Mouse (Mus musculus) liver, embryonic 12.5 days (tissue): ENCODE data around the gene Tsx. TPM values are rescaled to one million over a fixed set of nuclear protein-coding genes. Genes with fewer than 3 reads are reported as not detected.
"Not testable (repeated sequence)": the region's sequence is repeated elsewhere in the genome, so short reads cannot be mapped to it uniquely, and the experiment has no call there.

ENCODE experiments used
- ATAC-seq: fragments of 200-750 bp; cut with Nextera tagmentation; 2 replicates; pipeline ENCODE4 v1.8.0; 2017; ENCODE audit warnings: moderate number of reproducible peaks, mild to moderate bottlenecking, moderate library complexity
- H3K27ac ChIP-seq: fragments of 300-500 bp; sonication (generic); 2 replicates; pipeline ENCODE4 v1.5.1; 2016; ENCODE audit warnings: mild to moderate bottlenecking
- H3K27me3 ChIP-seq: fragments of 300-500 bp; sonication (generic); replicated peaks from 2 replicates; pipeline ENCODE4 v1.6.1; 2016; ENCODE audit warnings: mild to moderate bottlenecking, moderate library complexity
- H3K36me3 ChIP-seq: fragments of 300-500 bp; sonication (generic); 2 replicates; pipeline ENCODE4 v1.6.1; 2016; ENCODE audit warnings: mild to moderate bottlenecking, moderate library complexity
- H3K4me1 ChIP-seq: fragments of 300-500 bp; sonication (generic); 2 replicates; pipeline ENCODE4 v1.6.1; 2016
- H3K4me2 ChIP-seq: fragments of 300-500 bp; sonication (generic); 2 replicates; pipeline ENCODE4 v1.6.1; 2016; ENCODE audit warnings: mild to moderate bottlenecking, moderate library complexity
- H3K4me3 ChIP-seq: fragments of 300-500 bp; sonication (generic); 2 replicates; pipeline ENCODE4 v1.5.1; 2016; ENCODE audit warnings: mild to moderate bottlenecking, moderate library complexity
- H3K9ac ChIP-seq: fragments of 300-500 bp; sonication (generic); 2 replicates; pipeline ENCODE4 v1.6.1; 2016; ENCODE audit warnings: mild to moderate bottlenecking, moderate library complexity
- H3K9me3 ChIP-seq: fragments of 300-500 bp; sonication (generic); replicated peaks from 2 replicates; pipeline ENCODE4 v1.6.1; 2016; ENCODE audit warnings: mild to moderate bottlenecking, moderate library complexity
- WGBS: fragments of 180-500 bp; shearing (Covaris S2); methylation state at CpG from one replicate; pipeline ENCODE4 v1.1.7; 2016; ENCODE audit not compliant: insufficient replicate concordance; 5-methylcytosine and 5-hydroxymethylcytosine counted together
- polyA plus RNA-seq: library from polyadenylated mRNA; unstranded; fragments of >200 nt; fragmentation: Nextera tagmentation; extraction: Ambion mirVana; gene quantifications from 2 replicates; pipeline ENCODE4 v1.2.1, GENCODE M21; 2016

The Tsx gene
- polyA plus RNA-seq, 1 experiment from 2014 or later, result not detected

DNA sequence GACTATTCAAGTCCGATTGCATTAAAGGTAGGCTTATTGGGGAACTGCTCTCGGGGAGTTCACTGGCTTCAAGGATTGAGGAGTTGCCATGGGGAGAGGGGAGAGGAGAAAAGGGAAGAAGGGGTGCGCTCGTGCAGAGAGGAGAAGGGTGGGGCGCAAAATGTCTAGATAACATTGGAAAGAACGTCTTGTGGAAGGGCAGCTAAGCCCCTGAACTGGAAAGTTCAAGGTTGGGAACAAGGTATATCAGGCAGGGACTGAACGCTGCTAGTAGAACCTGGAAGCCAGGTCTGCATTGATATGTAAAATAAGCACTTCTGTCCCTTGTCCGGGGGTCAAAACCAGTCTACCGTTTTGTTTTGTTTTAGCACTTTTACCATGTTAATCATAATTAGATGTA lies 23.8 kb downstream of the Tsx start:
- no peak for ATAC-seq
- Histone ChIP-seq H3K4me3 (no peak overlapping the region), H3K4me2 (no peak overlapping the region), H3K4me1 (no peaks in the 10 kb centered on the region), H3K9ac (no peak overlapping the region), H3K27ac (no peak overlapping the region), H3K36me3 (no peaks in the 10 kb centered on the region), H3K27me3 (peaks cover 48% of the 10 kb centered on the region), H3K9me3 (no peaks in the 10 kb centered on the region)
- 12% methylated on average over 9 of the region's 9 CpGs for WGBS

DNA sequence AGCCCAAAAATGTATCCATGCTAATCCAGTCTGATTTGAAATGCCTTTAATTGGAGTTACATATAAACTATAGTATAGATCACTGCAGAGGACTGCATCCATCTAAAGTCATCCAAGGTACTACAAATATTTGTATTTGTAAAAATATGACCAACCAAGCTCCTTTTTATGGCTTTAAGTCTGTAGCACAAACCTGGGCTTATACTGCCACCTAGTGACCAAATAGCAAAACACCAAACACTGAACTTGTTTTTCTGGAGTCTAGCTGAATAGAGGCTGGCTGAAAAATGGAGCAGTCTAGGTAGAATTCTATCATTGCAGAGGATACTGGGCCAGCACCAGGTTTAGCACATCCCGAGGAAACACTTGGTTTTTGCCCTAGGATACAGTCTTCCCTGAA lies 26.5 kb downstream of the Tsx start:
- no peaks in the 10 kb centered on the region for H3K4me1 ChIP-seq
- no peak overlapping the region for H3K4me3 ChIP-seq
- H3K4me2 ChIP-seq, result no peak overlapping the region
- ATAC-seq, result no peak
- H3K9ac ChIP-seq, result no peak overlapping the region
- no peaks in the 10 kb centered on the region for H3K9me3 ChIP-seq
- H3K36me3 ChIP-seq, result no peaks in the 10 kb centered on the region
- H3K27me3 ChIP-seq, result peaks cover 44% of the 10 kb centered on the region
- H3K27ac ChIP-seq, result no peak overlapping the region
- 5% methylated on average over 1 of the region's 1 CpGs for WGBS

DNA sequence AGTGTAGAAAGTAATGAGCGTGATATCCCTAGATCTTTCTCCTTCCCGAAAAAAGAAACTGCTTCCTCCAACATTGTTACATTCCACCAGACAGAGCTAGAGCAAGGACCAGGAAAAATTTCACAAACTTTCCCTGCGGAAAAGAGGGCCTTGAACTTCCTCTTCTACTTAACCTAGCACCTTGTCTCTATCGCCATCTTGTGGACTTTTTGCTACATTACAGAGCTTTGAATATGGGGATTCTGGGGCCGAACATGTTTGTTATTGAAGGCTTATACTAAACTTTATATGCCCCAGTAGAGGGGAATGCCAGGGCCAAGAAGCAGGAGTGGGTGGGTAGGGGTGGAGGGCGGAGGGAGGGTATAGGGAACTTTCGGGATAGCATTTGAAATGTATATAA lies 29.5 kb downstream of the Tsx start:
- H3K27me3 ChIP-seq, result peaks cover 42% of the 10 kb centered on the region
- WGBS, result 20% methylated on average over 7 of the region's 7 CpGs
- no peak overlapping the region for H3K4me3 ChIP-seq
- no peak overlapping the region for H3K4me2 ChIP-seq
- H3K36me3 ChIP-seq, result no peaks in the 10 kb centered on the region
- H3K9me3 ChIP-seq, result no peaks in the 10 kb centered on the region
- H3K27ac ChIP-seq, result no peak overlapping the region
- no peaks in the 10 kb centered on the region for H3K4me1 ChIP-seq
- H3K9ac ChIP-seq, result no peak overlapping the region
- no peak for ATAC-seq

DNA sequence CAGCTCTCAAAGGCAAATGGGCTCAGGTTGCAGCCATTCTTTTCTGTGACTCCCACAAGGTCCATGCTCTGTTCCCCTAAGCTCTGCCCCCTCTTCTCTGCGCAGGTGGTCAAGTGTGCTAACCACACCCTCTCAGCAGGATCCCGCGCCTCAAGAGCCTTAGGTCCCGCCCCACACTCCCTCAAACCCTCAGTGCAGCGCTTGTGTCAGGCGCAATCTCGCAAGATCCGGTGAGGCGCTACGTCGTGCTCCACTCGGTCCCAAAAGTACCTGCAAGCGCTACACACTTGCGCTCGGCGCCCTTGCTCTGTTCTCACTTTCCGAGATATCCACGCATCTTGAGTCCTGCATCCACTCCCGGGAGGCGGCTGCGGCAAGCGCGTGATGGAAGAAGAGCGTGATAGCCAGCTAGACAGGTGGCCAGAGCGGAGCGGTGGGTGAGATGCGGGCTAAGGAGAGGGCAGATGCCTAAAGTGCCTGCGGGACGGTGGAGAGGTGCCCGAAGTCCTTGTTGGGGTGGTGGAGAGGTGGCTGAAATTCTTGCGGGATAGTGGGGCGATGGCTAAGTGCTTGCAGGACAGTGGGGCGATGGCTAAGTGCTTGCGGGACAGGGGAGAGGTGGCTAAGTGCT lies 33.4 kb downstream of the Tsx start:
- Histone ChIP-seq H3K4me2 (peak overlapping the region; percentile 66), H3K27me3 (peaks cover 49% of the 10 kb centered on the region), H3K4me3 (peak overlapping the region; percentile 55), H3K9me3 (no peaks in the 10 kb centered on the region), H3K9ac (peak overlapping the region; percentile 50), H3K27ac (no peak overlapping the region), H3K36me3 (no peaks in the 10 kb centered on the region), H3K4me1 (no peaks in the 10 kb centered on the region)
- ATAC-seq, result peak; percentile 73
- 6% methylated on average over 34 of the region's 34 CpGs for WGBS

DNA sequence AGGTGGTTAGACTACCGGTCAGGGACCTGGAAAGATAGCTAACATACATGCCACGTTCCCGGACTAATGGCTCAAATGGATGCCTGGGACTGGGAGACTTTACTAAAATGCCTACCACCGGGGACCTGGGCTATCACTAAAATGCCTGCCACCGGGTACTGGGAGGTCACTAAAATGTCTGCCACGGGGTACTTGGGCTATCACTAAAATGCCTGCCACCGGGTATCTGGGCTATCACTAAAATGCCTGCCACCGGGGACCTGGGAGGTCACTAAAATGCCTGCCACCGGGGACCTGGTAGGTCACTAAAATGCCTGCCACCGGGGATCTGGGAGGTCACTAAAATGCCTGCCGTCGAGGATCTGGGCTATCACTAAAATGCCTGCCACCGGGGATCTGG lies 34.2 kb downstream of the Tsx start:
- Histone ChIP-seq H3K27me3 (peaks cover 53% of the 10 kb centered on the region), H3K4me2 (peak overlapping the region; percentile 66), H3K4me3 (peak overlapping the region; percentile 55), H3K9ac (peak overlapping the region; percentile 50)
- H3K4me1 ChIP-seq, H3K36me3 ChIP-seq, ATAC-seq, H3K9me3 ChIP-seq, H3K27ac ChIP-seq: not testable (repeated sequence)
- WGBS, result 34% methylated on average over 12 of the region's 13 CpGs

DNA sequence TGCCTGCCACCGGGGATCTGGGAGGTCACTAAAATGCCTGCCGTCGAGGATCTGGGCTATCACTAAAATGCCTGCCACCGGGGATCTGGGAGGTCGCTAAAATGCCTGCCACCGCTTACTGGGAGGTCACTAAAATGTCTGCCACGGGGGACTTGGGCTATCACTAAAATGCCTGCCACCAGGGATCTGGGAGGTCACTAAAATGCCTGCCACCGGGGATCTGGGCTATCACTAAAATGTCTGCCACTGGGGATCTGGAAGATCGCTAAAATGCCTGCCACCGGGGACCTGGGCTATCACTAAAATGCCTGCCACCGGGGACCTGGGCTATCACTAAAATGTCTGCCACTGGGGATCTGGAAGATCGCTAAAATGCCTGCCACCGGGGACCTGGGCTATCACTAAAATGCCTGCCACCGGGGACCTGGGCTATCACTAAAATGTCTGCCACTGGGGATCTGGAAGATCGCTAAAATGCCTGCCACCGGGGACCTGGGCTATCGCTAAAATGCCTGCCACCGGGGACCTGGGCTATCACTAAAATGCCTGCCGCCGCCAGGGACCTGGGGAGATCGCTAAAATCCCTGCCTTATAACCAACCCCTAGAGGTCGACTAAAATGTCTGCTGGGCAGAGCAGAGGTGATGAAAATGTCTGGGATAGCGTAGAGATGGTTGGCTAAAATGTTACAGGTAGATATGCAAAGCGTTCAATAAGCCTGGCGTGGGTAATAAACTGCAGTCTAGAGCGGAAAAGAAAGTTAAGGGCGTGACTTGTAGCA lies 34.9 kb downstream of the Tsx start:
- H3K4me1 ChIP-seq, H3K27ac ChIP-seq, H3K4me2 ChIP-seq, H3K36me3 ChIP-seq, H3K9ac ChIP-seq, H3K9me3 ChIP-seq, H3K4me3 ChIP-seq, ATAC-seq: not testable (repeated sequence)
- WGBS, result 73% methylated on average over 18 of the region's 27 CpGs
- H3K27me3 ChIP-seq, result peaks cover 57% of the 10 kb centered on the region

DNA sequence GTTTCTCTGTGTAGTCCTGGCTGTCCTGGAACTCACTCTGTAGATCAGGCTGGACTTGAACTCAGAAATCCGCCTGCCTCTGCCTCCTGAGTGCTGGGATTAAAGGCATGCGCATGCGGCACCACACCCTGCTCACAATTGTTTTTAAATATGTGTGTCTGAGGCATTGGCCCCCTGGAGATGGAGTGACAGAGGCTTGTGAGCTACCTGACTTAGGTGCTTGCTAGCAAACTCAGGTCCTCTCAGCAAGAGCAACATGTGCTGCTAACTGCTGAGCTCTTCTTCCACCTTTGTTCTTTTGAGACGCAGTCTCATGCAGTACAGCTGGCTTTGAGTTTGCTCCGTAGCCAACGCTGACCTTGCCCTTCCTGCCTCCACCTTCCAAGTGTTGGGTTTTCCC lies 38.5 kb downstream of the Tsx start:
- Histone ChIP-seq H3K4me2 (no peak overlapping the region), H3K9me3 (no peaks in the 10 kb centered on the region), H3K27ac (no peak overlapping the region), H3K27me3 (peaks cover 34% of the 10 kb centered on the region), H3K36me3 (no peaks in the 10 kb centered on the region), H3K4me3 (no peak overlapping the region), H3K9ac (no peak overlapping the region), H3K4me1 (no peaks in the 10 kb centered on the region)
- ATAC-seq, result no peak
- WGBS, result 73% methylated on average over 6 of the region's 6 CpGs

DNA sequence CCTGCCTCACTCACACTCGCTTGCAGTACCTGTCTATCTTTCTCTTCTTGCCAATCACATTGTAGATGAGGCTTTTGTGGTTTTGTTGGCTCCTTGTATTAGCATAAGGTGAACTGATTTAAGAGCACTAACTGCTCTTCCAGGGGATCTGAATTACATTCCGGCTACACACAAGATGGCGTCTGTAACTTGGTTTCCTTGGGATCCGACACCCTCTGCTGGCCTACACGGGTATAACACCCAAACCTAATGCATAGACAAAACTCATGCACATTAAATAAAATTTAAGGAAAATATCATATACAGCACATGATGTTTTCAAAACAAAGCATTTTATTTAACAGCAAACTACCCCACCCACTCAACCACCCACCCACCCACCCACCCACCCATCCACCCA lies 45.8 kb downstream of the Tsx start:
- Histone ChIP-seq H3K27me3 (no peaks in the 10 kb centered on the region), H3K27ac (no peak overlapping the region), H3K4me1 (no peaks in the 10 kb centered on the region), H3K4me3 (no peak overlapping the region), H3K9ac (no peak overlapping the region), H3K9me3 (no peaks in the 10 kb centered on the region), H3K4me2 (no peak overlapping the region), H3K36me3 (peaks cover 11% of the 10 kb centered on the region; the same call in 1 of the 2 replicates)
- ATAC-seq, result no peak
- WGBS, result 63% methylated on average over 5 of the region's 5 CpGs

DNA sequence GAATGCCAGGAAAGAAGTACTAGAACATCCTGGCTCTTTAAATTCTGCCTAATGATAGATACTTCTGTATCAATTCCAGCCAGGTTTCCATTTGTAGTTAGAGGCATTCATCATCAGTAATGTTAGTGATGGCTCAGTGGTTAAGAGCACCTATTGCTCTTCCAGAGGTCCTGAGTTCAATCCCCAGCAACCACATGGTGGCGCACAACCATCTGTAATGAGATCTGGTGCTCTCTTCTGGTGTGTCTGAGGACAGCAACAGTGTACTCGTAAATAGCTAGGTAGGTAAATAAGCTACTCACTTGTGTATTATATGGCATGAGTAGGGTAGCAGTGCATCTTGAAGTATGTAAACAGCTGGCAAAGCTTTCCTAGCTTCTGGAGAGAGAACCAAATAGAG lies 54.7 kb downstream of the Tsx start:
- WGBS, result 67% methylated on average over 2 of the region's 2 CpGs
- no peak overlapping the region for H3K9ac ChIP-seq

DNA sequence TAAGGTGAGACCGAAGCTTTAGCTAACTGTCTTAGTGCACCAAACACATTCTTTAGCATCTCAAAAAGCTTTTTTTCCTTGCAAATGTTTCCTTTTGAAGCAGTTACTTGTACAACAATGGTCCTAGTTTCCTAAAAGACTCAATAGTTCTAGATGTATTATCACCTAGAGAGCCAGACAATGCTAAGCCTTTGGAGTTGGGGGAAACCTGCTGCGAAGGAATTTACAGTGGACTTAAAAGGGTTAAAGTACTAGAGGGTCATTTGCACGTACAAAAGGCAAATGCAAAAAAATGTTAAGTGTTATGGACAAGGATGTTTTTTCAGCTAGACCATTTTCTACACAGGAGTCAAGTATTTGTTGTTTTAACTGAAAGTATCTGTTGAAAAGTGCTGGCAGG lies 58.1 kb downstream of the Tsx start:
- WGBS, result 84% methylated on average over 3 of the region's 3 CpGs
- Histone ChIP-seq H3K4me2 (no peak overlapping the region), H3K4me3 (no peak overlapping the region), H3K27me3 (no peaks in the 10 kb centered on the region), H3K9me3 (no peaks in the 10 kb centered on the region), H3K27ac (no peak overlapping the region), H3K9ac (no peak overlapping the region), H3K4me1 (no peaks in the 10 kb centered on the region), H3K36me3 (peaks cover 19% of the 10 kb centered on the region)
- ATAC-seq, result no peak

More for the DNA sequence above, 54.7 kb downstream of the Tsx start:
- no peak for ATAC-seq
- Histone ChIP-seq H3K4me3 (no peak overlapping the region), H3K27me3 (no peaks in the 10 kb centered on the region), H3K36me3 (peaks cover 42% of the 10 kb centered on the region), H3K9me3 (no peaks in the 10 kb centered on the region), H3K27ac (no peak overlapping the region), H3K4me1 (no peaks in the 10 kb centered on the region), H3K4me2 (no peak overlapping the region)
